Mouse (Mus musculus): Measurements from ENCODE around the gene U90926.

Gene U90926

GRCm38 (mm10) chr5:92215308-92215707 lies at the start of gene U90926:
Gene U90926, minus strand, starts transcription at chr5:92215408.
- DNase-seq (ENCODE audit: extremely low read depth, low read depth, low spot score) = no peak

DNA sequence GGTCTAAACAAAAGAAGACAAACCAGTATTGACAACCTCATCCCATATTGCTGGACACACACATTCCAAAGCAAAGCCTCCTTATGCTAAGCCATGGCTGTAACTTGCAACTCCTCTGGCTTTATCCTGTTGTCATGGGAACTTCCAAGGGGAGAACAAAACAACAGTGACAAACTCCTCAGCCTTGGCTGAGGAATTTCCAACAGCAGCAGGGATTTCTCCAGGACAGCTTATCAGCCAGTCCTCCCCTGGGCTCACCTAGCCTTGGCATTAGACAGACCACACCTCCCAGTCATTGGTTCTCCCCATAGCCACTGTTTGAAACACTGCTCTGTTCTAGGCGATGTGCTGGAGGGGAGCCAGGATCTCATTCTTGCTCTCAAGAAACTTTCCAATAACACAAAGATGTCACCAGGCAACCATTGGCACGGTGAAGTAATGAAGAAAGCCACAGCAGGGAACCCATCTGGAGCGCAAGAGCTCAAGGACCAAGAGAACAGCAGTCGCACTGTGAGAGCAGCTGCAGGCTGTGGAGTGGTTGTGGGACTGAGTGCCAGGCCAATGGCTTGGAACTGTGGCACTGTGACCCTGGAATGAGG lies 48.7 kb upstream of the U90926 start:
- DNase-seq (ENCODE audit: extremely low read depth, low read depth, low spot score) = no peak

DNA sequence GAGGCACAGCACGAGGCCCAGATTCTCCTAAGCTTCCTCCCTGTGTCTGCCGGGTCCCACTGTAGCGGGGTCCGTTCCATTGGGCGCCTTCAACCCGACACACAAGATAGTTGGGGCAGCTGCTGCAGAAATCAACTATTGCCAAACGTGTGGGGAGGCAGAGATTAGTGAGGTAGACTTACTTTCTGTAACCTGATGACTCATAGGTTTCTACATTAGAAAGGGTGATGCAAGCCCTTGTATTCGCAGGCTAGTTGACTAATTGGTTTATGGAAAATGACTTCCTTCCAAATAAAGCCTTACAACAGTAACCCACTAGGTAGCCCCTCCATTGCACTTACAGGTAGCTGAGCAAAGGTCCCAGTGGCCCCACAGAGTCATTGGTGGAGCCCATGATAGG lies 47.4 kb upstream of the U90926 start:
- peak; percentile 39 for DNase-seq (ENCODE audit: extremely low read depth, low read depth, low spot score)

- DNase-seq (ENCODE audit: extremely low read depth, low read depth, low spot score) = no peak
Measured at GRCm38 (mm10) chr5:92256218-92256617, 41.0 kb upstream of the U90926 start, which contains the start of gene Ppef2. Gene Ppef2, minus strand, starts transcription at chr5:92256278.

DNA sequence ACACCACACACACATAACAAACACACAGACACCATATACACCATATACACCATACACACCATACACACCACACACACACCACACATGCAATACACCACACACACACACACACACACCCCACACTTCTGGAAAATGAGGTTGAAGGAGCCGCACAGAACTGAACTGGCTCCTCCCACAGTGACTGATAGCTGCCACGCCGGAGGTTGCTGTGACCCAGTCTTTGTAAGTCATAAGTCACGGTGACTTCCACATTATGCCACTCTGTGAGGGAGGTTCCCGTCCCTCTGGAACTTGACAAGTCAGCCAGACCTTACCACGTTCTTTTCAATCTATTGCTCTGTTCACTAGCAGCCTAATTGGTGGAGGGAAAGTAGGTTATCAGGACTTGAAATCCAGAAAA lies 39.3 kb upstream of the U90926 start:
- no peak for DNase-seq (ENCODE audit: extremely low read depth, low read depth, low spot score)

DNA sequence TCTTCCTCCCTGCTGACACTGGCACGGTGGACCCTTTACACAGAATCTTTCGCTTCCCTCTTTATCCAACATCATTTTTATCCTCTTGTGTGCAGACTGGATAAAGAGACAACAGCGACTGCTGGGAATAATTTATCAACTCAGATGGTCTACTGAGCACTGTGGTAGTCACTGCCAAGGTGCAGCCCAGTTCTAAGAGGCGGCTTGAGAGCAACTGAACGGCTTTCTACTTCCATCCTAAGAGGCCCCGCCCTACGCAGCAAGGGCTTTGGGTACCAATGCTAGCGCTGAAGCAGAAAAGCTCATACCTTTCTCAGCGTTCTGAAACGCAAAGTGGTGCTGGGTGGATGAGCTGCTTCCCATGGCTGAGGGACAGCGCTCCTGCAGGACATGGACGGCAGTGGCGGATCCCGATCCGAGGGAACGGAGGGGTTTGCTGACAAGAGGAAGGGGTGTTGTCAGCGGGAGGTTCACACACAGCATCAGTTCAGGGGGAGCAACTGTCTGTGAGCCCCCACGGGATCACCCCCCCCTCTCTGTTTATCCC lies 37.7 kb upstream of the U90926 start:
- DNase-seq (ENCODE audit: extremely low read depth, low read depth, low spot score) = no peak

DNA sequence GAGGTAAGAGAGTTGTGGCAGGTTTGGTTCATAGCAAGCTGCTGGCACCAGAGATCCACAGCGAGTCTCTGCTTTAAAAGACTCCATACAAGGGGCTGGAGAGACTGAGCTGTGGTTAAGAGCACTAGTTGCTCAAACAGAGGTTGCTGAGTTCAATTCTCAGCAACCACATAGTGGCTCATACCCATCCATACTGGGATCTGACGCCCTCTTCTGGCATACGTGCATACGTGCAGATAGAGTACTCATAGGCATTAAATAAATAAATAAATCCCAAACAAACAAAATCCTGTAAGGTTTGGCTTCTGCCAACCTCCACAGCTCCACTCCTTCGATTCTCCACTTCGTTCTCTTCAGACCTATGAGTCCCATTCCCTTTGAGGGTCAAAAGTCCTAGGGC lies 36.8 kb upstream of the U90926 start:
- DNase-seq (ENCODE audit: extremely low read depth, low read depth, low spot score) = no peak

DNA sequence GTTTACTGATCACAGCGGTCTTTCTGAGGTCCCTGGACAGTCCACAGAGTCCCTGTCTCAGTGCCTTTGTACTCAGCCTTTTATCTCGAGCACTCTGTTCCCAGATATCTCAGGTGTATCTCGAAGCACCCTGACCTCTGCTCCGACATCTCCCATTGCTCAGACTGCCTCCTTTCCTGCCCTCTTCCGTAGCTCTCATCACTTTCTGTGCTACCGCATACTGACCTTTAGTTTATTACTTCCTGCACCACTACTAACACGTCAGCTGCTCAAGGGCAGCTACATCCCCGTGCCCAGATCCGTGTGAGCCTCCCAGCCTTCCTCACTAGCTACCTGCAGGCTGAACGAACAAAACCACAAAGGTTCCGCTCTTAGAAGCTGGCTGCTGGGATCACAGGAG lies 33.4 kb upstream of the U90926 start:
- no peak for DNase-seq (ENCODE audit: extremely low read depth, low read depth, low spot score)

GRCm38 (mm10) chr5:92245483-92245882 lies 30.3 kb upstream of the U90926 start:
- DNase-seq (ENCODE audit: extremely low read depth, low read depth, low spot score) = no peak

GRCm38 (mm10) chr5:92244900-92245299 lies 29.7 kb upstream of the U90926 start:
- no peak for DNase-seq (ENCODE audit: extremely low read depth, low read depth, low spot score)

DNA sequence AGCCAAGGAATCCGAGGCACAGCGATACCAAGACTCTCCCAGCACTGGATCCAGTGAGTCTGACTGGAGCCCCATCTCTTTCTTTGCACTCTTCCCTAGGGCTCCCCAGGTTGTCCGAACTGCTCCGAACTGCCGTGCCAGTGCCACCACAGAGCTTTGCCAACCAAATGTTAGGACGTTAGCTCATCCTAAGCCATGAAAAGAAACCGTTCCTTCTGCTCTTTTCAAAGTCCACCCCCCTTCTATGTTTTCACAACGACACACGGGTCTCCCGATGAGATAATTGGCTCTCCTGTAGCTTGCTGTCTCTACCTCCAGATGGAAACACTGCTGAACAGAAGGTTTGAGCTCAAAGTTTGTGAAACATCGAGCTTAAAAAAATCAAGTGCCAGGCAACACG lies 25.6 kb upstream of the U90926 start:
- no peak for DNase-seq (ENCODE audit: extremely low read depth, low read depth, low spot score)

DNA sequence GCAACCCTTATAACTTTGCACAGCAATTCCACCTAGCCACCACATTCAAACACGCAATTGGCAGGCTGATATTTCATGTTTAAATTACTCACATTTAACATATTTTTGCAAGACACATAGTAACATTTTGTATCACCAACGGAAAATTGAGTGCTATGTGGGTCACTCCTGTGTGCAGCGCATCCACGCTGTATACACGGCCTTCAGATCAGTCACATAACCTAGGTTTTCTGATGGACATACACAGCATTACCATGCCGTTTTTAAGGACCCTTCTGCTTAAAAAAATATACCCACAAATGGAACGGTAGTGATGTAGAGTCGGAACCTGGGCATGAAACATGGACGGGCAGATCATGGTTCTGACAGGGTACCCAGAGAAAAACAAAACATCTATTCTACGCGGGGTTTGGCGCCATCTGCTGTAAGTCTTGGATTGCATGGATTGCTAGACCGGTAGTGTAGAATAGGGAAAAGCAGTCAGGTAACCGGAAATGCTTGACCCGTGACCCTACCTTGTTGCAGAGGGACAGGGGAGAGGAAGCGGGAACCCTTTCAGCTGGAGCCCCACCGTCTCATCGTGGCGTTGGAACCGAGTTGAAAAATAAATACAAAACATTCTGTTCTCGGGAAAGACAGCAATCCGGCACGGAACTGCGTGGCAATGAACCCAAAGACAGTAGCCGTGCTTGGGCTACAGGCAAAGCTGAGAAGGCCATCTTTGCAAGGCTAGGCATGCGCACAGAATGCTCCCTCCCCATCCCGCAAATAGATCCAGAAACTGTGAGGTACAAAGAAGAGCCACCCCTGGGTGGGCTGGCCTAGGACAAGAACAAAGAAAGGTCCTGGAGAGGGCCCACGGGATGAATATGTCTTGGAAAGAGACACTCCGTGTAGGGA lies 24.4 kb upstream of the U90926 start:
- DNase-seq (ENCODE audit: extremely low read depth, low read depth, low spot score) = no peak

DNA sequence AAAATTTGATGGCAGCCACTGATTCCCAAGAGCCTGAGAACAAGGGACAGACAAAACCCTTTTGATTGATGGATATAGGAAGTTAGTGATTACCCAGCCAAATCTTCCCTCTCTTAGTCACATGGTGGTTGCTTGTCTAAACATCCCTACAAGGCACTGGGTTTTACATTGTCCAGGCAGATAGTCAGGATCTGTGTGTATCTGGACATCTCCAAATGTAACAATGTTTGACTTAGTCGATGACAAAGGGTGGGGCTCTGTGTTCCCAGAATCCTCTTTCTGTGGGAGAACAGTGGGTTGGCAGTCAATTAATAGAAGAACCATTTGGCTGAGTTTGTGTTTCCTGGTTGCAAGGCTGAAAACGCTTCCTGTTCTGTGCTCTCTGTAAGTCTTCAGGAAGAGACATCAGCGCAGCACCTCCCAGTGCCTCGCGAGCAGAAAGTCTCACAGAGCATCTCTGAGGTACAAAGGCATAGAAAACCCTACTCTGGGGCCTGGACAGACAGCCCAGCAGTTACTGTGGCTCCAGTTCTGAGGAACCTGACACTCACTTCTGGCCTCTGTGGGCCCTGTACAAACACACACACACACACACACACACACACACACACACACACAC lies 19.8 kb upstream of the U90926 start:
- DNase-seq (ENCODE audit: extremely low read depth, low read depth, low spot score) = no peak

- no peak for DNase-seq (ENCODE audit: extremely low read depth, low read depth, low spot score)
Measured at GRCm38 (mm10) chr5:92233366-92233765, 18.2 kb upstream of the U90926 start.

DNA sequence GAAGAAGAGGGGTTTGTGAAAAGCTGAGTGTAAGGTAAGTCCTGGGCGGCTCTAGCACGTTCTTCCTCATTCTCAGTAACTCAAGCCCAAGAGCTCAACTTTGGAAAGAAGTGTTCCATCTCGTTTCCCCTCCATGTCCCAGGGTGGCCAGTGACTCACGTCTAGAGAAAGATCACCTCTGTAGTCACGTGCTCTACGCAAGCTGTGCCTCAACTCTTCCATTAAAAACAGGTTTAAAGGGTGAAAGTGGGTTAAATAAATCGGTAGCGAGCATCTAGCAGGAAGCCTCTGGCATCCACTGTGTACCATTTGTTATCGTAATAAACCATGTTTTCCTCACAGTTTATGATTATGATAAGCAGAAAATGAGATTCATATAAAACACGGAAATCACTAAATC lies 16.6 kb upstream of the U90926 start:
- DNase-seq (ENCODE audit: extremely low read depth, low read depth, low spot score) = no peak

DNA sequence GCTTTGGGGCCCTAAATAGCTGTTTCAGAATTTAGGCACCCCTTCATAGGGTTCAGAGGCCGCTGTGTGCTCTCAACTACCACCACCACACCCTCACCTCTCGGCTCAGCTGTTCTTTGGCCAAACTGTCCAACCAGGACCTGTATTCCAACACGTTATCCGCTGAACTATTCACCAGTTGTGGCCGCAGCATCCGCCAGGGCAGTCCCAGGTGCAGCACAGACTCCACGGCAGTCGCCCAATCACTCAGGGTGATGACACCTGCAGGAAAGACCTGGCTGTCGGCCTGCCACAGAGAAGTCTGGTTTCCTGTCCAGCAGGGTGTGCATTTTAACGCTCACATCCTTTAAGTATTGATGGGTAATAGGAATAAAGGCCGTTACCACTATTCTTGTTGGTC lies 15.1 kb upstream of the U90926 start:
- DNase-seq (ENCODE audit: extremely low read depth, low read depth, low spot score) = no peak

GRCm38 (mm10) chr5:92229514-92229913 lies 14.3 kb upstream of the U90926 start:
- DNase-seq (ENCODE audit: extremely low read depth, low read depth, low spot score) = no peak

GRCm38 (mm10) chr5:92228776-92229175 lies 13.6 kb upstream of the U90926 start:
- DNase-seq (ENCODE audit: extremely low read depth, low read depth, low spot score) = no peak

DNA sequence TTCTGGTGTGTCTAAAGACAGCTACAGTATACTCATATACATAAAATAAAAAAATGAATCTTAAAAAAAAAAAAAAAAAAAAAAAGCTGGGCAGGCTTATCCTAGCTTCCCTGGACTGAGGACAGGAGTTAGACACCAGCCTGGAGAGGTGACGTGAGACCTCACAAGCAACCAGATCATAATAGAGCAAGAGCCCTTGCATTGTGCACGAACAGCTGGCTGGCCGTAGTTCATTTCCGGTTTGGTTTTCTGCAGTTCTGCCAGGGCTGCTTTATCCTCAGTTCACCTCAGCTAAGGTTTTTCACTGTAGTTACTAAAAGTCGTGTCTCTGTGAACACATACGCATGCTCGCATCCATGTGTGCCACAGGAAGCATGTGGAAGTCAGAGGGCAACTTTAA lies 12.6 kb upstream of the U90926 start:
- no peak for DNase-seq (ENCODE audit: extremely low read depth, low read depth, low spot score)

DNA sequence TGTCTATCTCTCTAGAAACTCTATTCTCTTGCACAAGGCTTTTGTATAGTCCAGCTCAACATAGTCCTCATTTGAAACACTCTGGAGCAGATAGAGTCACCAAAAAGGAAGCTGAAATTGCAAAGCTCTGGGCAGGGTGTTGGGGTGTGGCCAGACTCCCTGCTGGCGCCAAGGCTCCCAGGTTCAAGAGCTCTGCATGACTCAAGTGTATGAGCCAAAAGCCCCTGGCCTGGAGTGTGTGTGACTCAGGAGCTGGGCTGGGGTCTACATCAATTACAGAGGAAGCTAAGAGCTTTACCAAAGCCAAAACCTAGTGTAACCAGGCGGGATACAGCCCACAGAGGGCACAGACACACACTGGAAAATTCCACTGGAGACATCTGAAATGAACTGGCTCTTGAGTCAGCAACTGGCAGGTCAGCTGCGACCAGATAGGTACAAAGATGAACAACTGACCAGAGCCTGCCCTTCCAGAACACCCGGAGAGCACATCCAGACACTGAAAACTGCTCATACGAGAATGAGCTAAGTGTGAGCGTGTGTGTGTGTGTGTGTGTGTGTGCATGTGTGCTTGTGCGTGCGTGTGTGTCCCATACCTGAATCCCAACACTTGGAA lies 5.2 kb upstream of the U90926 start:
- DNase-seq (ENCODE audit: extremely low read depth, low read depth, low spot score) = no peak

DNA sequence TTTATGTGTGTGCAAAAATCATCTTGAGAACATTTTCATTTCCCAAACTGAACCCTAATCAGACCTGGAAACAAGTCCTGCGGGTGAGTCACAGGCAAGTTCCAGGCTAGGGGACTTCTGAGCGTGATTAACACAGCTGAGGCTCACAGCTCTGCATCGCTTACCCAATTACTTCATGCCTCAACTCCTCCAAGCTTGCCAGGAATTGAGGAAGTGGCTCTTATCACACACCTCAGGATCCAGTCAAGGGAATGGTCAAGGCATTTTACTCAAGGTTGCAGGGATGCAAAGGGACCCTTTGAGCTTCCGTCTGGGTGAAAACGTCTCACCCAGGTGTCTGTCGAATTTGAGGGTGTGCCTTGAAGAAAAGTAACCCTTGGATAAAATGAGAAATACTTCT lies 4.6 kb upstream of the U90926 start:
- DNase-seq (ENCODE audit: extremely low read depth, low read depth, low spot score) = no peak
